Mouse (Mus musculus) forebrain, embryonic 13.5 days (tissue): ENCODE measurements around the gene Gh. TPM values are rescaled to one million over a fixed set of nuclear protein-coding genes. Genes with fewer than 3 reads are reported as not detected.
A peak's percentile ranks its signal among the peaks of the same experiment; 100 is the strongest.

ENCODE experiments used
- ATAC-seq: fragments of 200-750 bp; cut with Nextera tagmentation; 2 replicates; pipeline ENCODE4 v1.8.0; 2017
- H3K27ac ChIP-seq: fragments of 300-500 bp; sonication (generic); 2 replicates; pipeline ENCODE4 v1.5.1; 2015; ENCODE audit warnings: inconsistent platforms, mild to moderate bottlenecking, moderate library complexity
- H3K27me3 ChIP-seq: fragments of 300-500 bp; sonication (generic); 2 replicates; pipeline ENCODE4 v1.6.1; 2015; ENCODE audit warnings: mild to moderate bottlenecking, inconsistent platforms
- H3K36me3 ChIP-seq: fragments of 300-500 bp; sonication (generic); 2 replicates; pipeline ENCODE4 v1.6.1; 2015; ENCODE audit warnings: mild to moderate bottlenecking, inconsistent platforms; ENCODE audit not compliant: poor library complexity, severe bottlenecking
- H3K4me1 ChIP-seq: fragments of 300-500 bp; sonication (generic); 2 replicates; pipeline ENCODE4 v1.6.1; 2015; ENCODE audit warnings: inconsistent platforms
- H3K4me2 ChIP-seq: fragments of 300-500 bp; sonication (generic); 2 replicates; pipeline ENCODE4 v1.6.1; 2015; ENCODE audit warnings: inconsistent platforms, mild to moderate bottlenecking, moderate library complexity
- H3K4me3 ChIP-seq: fragments of 300-500 bp; sonication (generic); 2 replicates; pipeline ENCODE4 v1.5.1; 2015; ENCODE audit warnings: mild to moderate bottlenecking, inconsistent platforms
- H3K9ac ChIP-seq: fragments of 300-500 bp; sonication (generic); 2 replicates; pipeline ENCODE4 v1.6.1; 2015; ENCODE audit warnings: mild to moderate bottlenecking, inconsistent platforms
- H3K9me3 ChIP-seq: fragments of 300-500 bp; sonication (generic); replicated peaks from 2 replicates; pipeline ENCODE4 v1.6.1; 2016; ENCODE audit warnings: inconsistent platforms
- WGBS: fragments of 180-500 bp; shearing (Covaris S2); methylation state at CpG from one replicate; pipeline ENCODE4 v1.1.7; 2015; 5-methylcytosine and 5-hydroxymethylcytosine counted together
- polyA plus RNA-seq: library from polyadenylated mRNA; unstranded; fragments of >200 nt; fragmentation: Nextera tagmentation; extraction: Ambion mirVana; gene quantifications from 2 replicates; pipeline ENCODE4 v1.2.1, GENCODE M21; 2015

Gh gene
- polyA plus RNA-seq, 1 experiment from 2014 or later, result not detected

- Histone ChIP-seq H3K9me3 (no peaks in the 10 kb centered on the region), H3K36me3 (no peaks in the 10 kb centered on the region), H3K4me1 (peaks cover 22% of the 10 kb centered on the region), H3K27me3 (0 out of 2 replicates have a peak, but pooled peaks cover 4% of the 10 kb centered on the region), H3K4me2 (no peak overlapping the region), H3K9ac (no peak overlapping the region), H3K4me3 (no peak overlapping the region), H3K27ac (no peak overlapping the region)
- 93% methylated on average over 7 of the region's 7 CpGs for WGBS
- ATAC-seq, result no peak
These were observed 26.7 kb downstream of the Gh start for GRCm38 (mm10) chr11:106274971-106275411.

GRCm38 (mm10) chr11:106274374-106274773 lies 27.3 kb downstream of the Gh start:
- H3K36me3 ChIP-seq, result no peaks in the 10 kb centered on the region
- no peak overlapping the region for H3K4me3 ChIP-seq
- 0 out of 2 replicates have a peak, but pooled peaks cover 4% of the 10 kb centered on the region for H3K27me3 ChIP-seq
- ATAC-seq, result no peak
- no peak overlapping the region for H3K27ac ChIP-seq
- H3K9ac ChIP-seq, result no peak overlapping the region
- peaks cover 24% of the 10 kb centered on the region for H3K4me1 ChIP-seq
- 96% methylated on average over 1 of the region's 1 CpGs for WGBS
- H3K4me2 ChIP-seq, result no peak overlapping the region
- no peaks in the 10 kb centered on the region for H3K9me3 ChIP-seq

GRCm38 (mm10) chr11:106273811-106274210 lies 27.9 kb downstream of the Gh start:
- Histone ChIP-seq H3K27ac (no peak overlapping the region), H3K4me3 (no peak overlapping the region; the same call in 1 of the 2 replicates), H3K9ac (no peak overlapping the region), H3K27me3 (0 out of 2 replicates have a peak, but pooled peaks cover 4% of the 10 kb centered on the region), H3K4me1 (peaks cover 30% of the 10 kb centered on the region), H3K36me3 (no peaks in the 10 kb centered on the region), H3K4me2 (peak overlapping the region; percentile 75), H3K9me3 (no peaks in the 10 kb centered on the region)
- over 99% methylated on average over 6 of the region's 6 CpGs for WGBS
- no peak for ATAC-seq

- peak overlapping the region; percentile 92 for H3K27ac ChIP-seq
- no peaks in the 10 kb centered on the region for H3K9me3 ChIP-seq
- peak overlapping the region; percentile 98 for H3K4me3 ChIP-seq
- peak; percentile 29 for ATAC-seq
- no peaks in the 10 kb centered on the region for H3K36me3 ChIP-seq
- peak overlapping the region; percentile 75 for H3K4me2 ChIP-seq
- H3K4me1 ChIP-seq, result peaks cover 34% of the 10 kb centered on the region
- H3K9ac ChIP-seq, result peak overlapping the region; percentile 97
- 0 out of 2 replicates have a peak, but pooled peaks cover 4% of the 10 kb centered on the region for H3K27me3 ChIP-seq
- WGBS, result 20% methylated on average over 16 of the region's 16 CpGs
These were observed 28.4 kb downstream of the Gh start for GRCm38 (mm10) chr11:106273311-106273684.

- Histone ChIP-seq H3K4me1 (peaks cover 39% of the 10 kb centered on the region), H3K4me2 (peak within 1 kb of the TSS; percentile 75), H3K4me3 (peak within 1 kb of the TSS; percentile 98), H3K27ac (peak within 1 kb of the TSS; percentile 92), H3K27me3 (no peaks in the 10 kb centered on the region), H3K36me3 (no peaks in the 10 kb centered on the region), H3K9me3 (no peaks in the 10 kb centered on the region), H3K9ac (peak within 1 kb of the TSS; percentile 97)
- peak; percentile 94 for ATAC-seq
- under 1% methylated on average over 66 of the region's 72 CpGs for WGBS
These were observed 28.9 kb downstream of the Gh start, which contains the start of gene Smarcd2 for GRCm38 (mm10) chr11:106272644-106273310. TSS of gene Smarcd2 (minus strand) at chr11:106272972.

- no peak; the same call in 1 of the 2 replicates for ATAC-seq
- Histone ChIP-seq H3K27ac (peak overlapping the region; percentile 92), H3K27me3 (no peaks in the 10 kb centered on the region), H3K9ac (peak overlapping the region; percentile 97), H3K36me3 (peaks cover 4% of the 10 kb centered on the region), H3K4me1 (peaks cover 44% of the 10 kb centered on the region), H3K9me3 (no peaks in the 10 kb centered on the region), H3K4me3 (peak overlapping the region; percentile 98), H3K4me2 (peak overlapping the region; percentile 75)
- WGBS, result 2% methylated on average over 38 of the region's 41 CpGs
These were observed 29.6 kb downstream of the Gh start for GRCm38 (mm10) chr11:106271794-106272643.

- no peak for ATAC-seq
- peak overlapping the region; percentile 92 for H3K27ac ChIP-seq
- H3K9me3 ChIP-seq, result no peaks in the 10 kb centered on the region
These were observed 30.4 kb downstream of the Gh start for GRCm38 (mm10) chr11:106271131-106271793.

GRCm38 (mm10) chr11:106269060-106269431 lies 32.6 kb downstream of the Gh start:
- H3K4me1 ChIP-seq, result peaks cover 41% of the 10 kb centered on the region
- ATAC-seq, result no peak
- H3K4me3 ChIP-seq, result no peak overlapping the region
- H3K9ac ChIP-seq, result peak overlapping the region; percentile 43
- no peaks in the 10 kb centered on the region for H3K27me3 ChIP-seq
- no peaks in the 10 kb centered on the region for H3K9me3 ChIP-seq
- 65% methylated on average over 3 of the region's 3 CpGs for WGBS
- H3K4me2 ChIP-seq, result peak overlapping the region; percentile 12; the same call in 1 of the 2 replicates
- peaks cover 33% of the 10 kb centered on the region for H3K36me3 ChIP-seq
- peak overlapping the region; percentile 73 for H3K27ac ChIP-seq

More at GRCm38 (mm10) chr11:106271131-106271793, 30.4 kb downstream of the Gh start:
- H3K4me1 ChIP-seq, result peaks cover 44% of the 10 kb centered on the region
- peak overlapping the region; percentile 75 for H3K4me2 ChIP-seq
- H3K9ac ChIP-seq, result peak overlapping the region; percentile 97
- peak overlapping the region; percentile 98 for H3K4me3 ChIP-seq
- no peaks in the 10 kb centered on the region for H3K27me3 ChIP-seq
- H3K36me3 ChIP-seq, result peaks cover 11% of the 10 kb centered on the region
- 50% methylated on average over 5 of the region's 5 CpGs for WGBS

GRCm38 (mm10) chr11:106268326-106269059 lies 33.2 kb downstream of the Gh start:
- no peak overlapping the region for H3K4me3 ChIP-seq
- H3K9ac ChIP-seq, result peak overlapping the region; percentile 43
- ATAC-seq, result no peak
- H3K27ac ChIP-seq, result peak overlapping the region; percentile 73
- 80% methylated on average over 8 of the region's 8 CpGs for WGBS
- H3K4me1 ChIP-seq, result peaks cover 41% of the 10 kb centered on the region
- no peaks in the 10 kb centered on the region for H3K9me3 ChIP-seq
- H3K36me3 ChIP-seq, result peaks cover 39% of the 10 kb centered on the region
- H3K27me3 ChIP-seq, result no peaks in the 10 kb centered on the region
- H3K4me2 ChIP-seq, result 0 out of 2 replicates have a peak overlapping the region, but pooled peaks have one; percentile 12

GRCm38 (mm10) chr11:106267871-106268270 lies 33.8 kb downstream of the Gh start:
- H3K4me2 ChIP-seq, result no peak overlapping the region
- no peak overlapping the region for H3K9ac ChIP-seq
- peaks cover 41% of the 10 kb centered on the region for H3K4me1 ChIP-seq

GRCm38 (mm10) chr11:106267311-106267852 lies 34.3 kb downstream of the Gh start:
- H3K36me3 ChIP-seq, result peaks cover 50% of the 10 kb centered on the region
- peak overlapping the region; percentile 73 for H3K27ac ChIP-seq
- ATAC-seq, result no peak
- peaks cover 41% of the 10 kb centered on the region for H3K4me1 ChIP-seq
- H3K4me3 ChIP-seq, result no peak overlapping the region
- no peak overlapping the region for H3K4me2 ChIP-seq
- no peaks in the 10 kb centered on the region for H3K9me3 ChIP-seq
- 79% methylated on average over 15 of the region's 15 CpGs for WGBS
- no peak overlapping the region for H3K9ac ChIP-seq
- H3K27me3 ChIP-seq, result no peaks in the 10 kb centered on the region

More at GRCm38 (mm10) chr11:106267871-106268270, 33.8 kb downstream of the Gh start:
- Histone ChIP-seq H3K9me3 (no peaks in the 10 kb centered on the region), H3K4me3 (no peak overlapping the region), H3K27me3 (no peaks in the 10 kb centered on the region), H3K27ac (peak overlapping the region; percentile 73), H3K36me3 (peaks cover 45% of the 10 kb centered on the region)
- no peak for ATAC-seq
- 91% methylated on average over 5 of the region's 5 CpGs for WGBS
